Mouse (Mus musculus): ENCODE data around the gene Tppp.

GRCm38 (mm10) chr13:74000961-74001360 is 8.2 kb upstream of the Tppp start:
- TF ChIP-seq POLR2A (IDR thresholded peaks at IDR 0.05; ENCODE audit: low read depth, low read length): no peak
- TF ChIP-seq CTCF (conservative IDR thresholded peaks at IDR 0.05; ENCODE audit: insufficient read depth, insufficient read length, low read depth, low read length): no peak

Data from kidney, adult 2 months (tissue).